Mouse (Mus musculus) heart, postnatal 14 days (tissue): ENCODE data around the gene Senp7. TPM values are rescaled to one million over a fixed set of nuclear protein-coding genes. Genes with fewer than 3 reads are reported as not detected.

Experiments
- microRNA-seq, 2 experiments: library from miRNA; unstranded; fragments of <30 nt; microRNA quantifications; one replicate each; pipeline ENCODE4 v1.2.0; 2021 to 2022
- total RNA-seq, 2 experiments: library from RNA; stranded (reverse); gene quantifications; 2 replicates each; pipeline ENCODE4 v1.2.3; 2021

Senp7 gene
- total RNA-seq, 2 experiments from 2014 or later: 17.9 to 18.7 TPM

Small RNA genes within 50 kb of the gene (microRNA-seq; reads per million reads assigned to microRNA genes)
- 0 reads per million in 2 experiments for gene Gm24047

Other genes with a start within 250 kb of the Senp7 start
- 1 to 10 TPM; 2.9 to 3.3 TPM for gene Nfkbiz, start 209.4 kb upstream of the Senp7 start, total RNA-seq
- gene Nxpe3, start 153.1 kb upstream of the Senp7 start, total RNA-seq: under 1 TPM; 0.45 to 0.54 TPM
- gene Cep97, start 113.5 kb upstream of the Senp7 start, total RNA-seq: 1 to 10 TPM; 5.8 to 7.7 TPM
- 100 to 1,000 TPM; 532 to 562 TPM for gene Rpl24, start 82.1 kb upstream of the Senp7 start, total RNA-seq
- 10 to 100 TPM; 11.5 to 12.5 TPM for gene Zbtb11, start 74.5 kb upstream of the Senp7 start, total RNA-seq
- gene Pcnp, start 18.6 kb upstream of the Senp7 start, total RNA-seq: 10 to 100 TPM; 54.5 to 56.1 TPM
- gene Trmt10c, start 10.5 kb upstream of the Senp7 start, total RNA-seq: 10 to 100 TPM; 10.9 to 13.0 TPM
- gene Impg2, start 156.0 kb downstream of the Senp7 start, total RNA-seq: under 1 TPM; 0.15 to 0.17 TPM